Mouse (Mus musculus): Measurements from ENCODE around the gene Amdhd1. TPM values are rescaled to one million over a fixed set of nuclear protein-coding genes. Genes with fewer than 3 reads are reported as not detected.

Gene Amdhd1
- polyA plus RNA-seq, 1 experiment from 2014 or later, result 0.18 TPM

GRCm38 (mm10) chr10:93501346-93501745, 38.5 kb downstream of the Amdhd1 start:
- Histone ChIP-seq H3K4me2 (ENCODE audit: low read length) (no peak overlapping the region), H3K4me3 (ENCODE audit: low read depth, low read length) (no peak overlapping the region), H3K4me1 (ENCODE audit: control insufficient read depth, insufficient read depth, low read length) (no peaks in the 10 kb centered on the region), H3K9ac (ENCODE audit: low read length) (no peak overlapping the region), H3K27me3 (replicated peaks; ENCODE audit: control insufficient read depth, insufficient read depth, low read length) (no peaks in the 10 kb centered on the region), H3K9me3 (replicated peaks; ENCODE audit: control insufficient read depth, low read length) (no peaks in the 10 kb centered on the region), H3K36me3 (ENCODE audit: control insufficient read depth, insufficient read depth, low read length) (no peaks in the 10 kb centered on the region), H3K27ac (ENCODE audit: low read depth, low read length) (no peak overlapping the region)
- no peak for ATAC-seq
- no peak for DNase-seq (ENCODE audit: low spot score)
- WGBS, result 83% methylated on average over 10 of the region's 10 CpGs

- Histone ChIP-seq H3K27me3 (replicated peaks; ENCODE audit: control insufficient read depth, insufficient read depth, low read length) (no peaks in the 10 kb centered on the region), H3K36me3 (ENCODE audit: control insufficient read depth, insufficient read depth, low read length) (no peaks in the 10 kb centered on the region), H3K4me2 (ENCODE audit: low read length) (no peak overlapping the region), H3K4me1 (ENCODE audit: control insufficient read depth, insufficient read depth, low read length) (no peaks in the 10 kb centered on the region), H3K9me3 (replicated peaks; ENCODE audit: control insufficient read depth, low read length) (no peaks in the 10 kb centered on the region), H3K4me3 (ENCODE audit: low read depth, low read length) (no peak overlapping the region), H3K27ac (ENCODE audit: low read depth, low read length) (no peak overlapping the region), H3K9ac (ENCODE audit: low read length) (no peak overlapping the region)
- peak; percentile 11 for DNase-seq (ENCODE audit: low spot score)
- no peak for ATAC-seq
- WGBS, result 55% methylated on average over 10 of the region's 10 CpGs
Observed at GRCm38 (mm10) chr10:93500864-93501263, 39.0 kb downstream of the Amdhd1 start.

GRCm38 (mm10) chr10:93490451-93490850, 49.4 kb downstream of the Amdhd1 start:
- Histone ChIP-seq H3K36me3 (ENCODE audit: control insufficient read depth, insufficient read depth, low read length) (0 out of 2 replicates have a peak, but pooled peaks cover 2% of the 10 kb centered on the region), H3K4me3 (ENCODE audit: low read depth, low read length) (no peak overlapping the region), H3K27me3 (replicated peaks; ENCODE audit: control insufficient read depth, insufficient read depth, low read length) (no peaks in the 10 kb centered on the region), H3K4me1 (ENCODE audit: control insufficient read depth, insufficient read depth, low read length) (no peaks in the 10 kb centered on the region), H3K4me2 (ENCODE audit: low read length) (no peak overlapping the region), H3K9me3 (replicated peaks; ENCODE audit: control insufficient read depth, low read length) (no peaks in the 10 kb centered on the region), H3K27ac (ENCODE audit: low read depth, low read length) (no peak overlapping the region), H3K9ac (ENCODE audit: low read length) (no peak overlapping the region)
- no peak for DNase-seq (ENCODE audit: low spot score)
- ATAC-seq, result no peak
- WGBS, result 55% methylated on average over 4 of the region's 4 CpGs

GRCm38 (mm10) chr10:93488828-93489226, 51.0 kb downstream of the Amdhd1 start:
- ATAC-seq (no peak), DNase-seq (ENCODE audit: low spot score) (no peak)
- Histone ChIP-seq H3K27ac (ENCODE audit: low read depth, low read length) (no peak overlapping the region), H3K9ac (ENCODE audit: low read length) (no peak overlapping the region), H3K36me3 (ENCODE audit: control insufficient read depth, insufficient read depth, low read length) (peaks cover 10% of the 10 kb centered on the region; the same call in 1 of the 2 replicates), H3K4me1 (ENCODE audit: control insufficient read depth, insufficient read depth, low read length) (no peaks in the 10 kb centered on the region), H3K4me2 (ENCODE audit: low read length) (no peak overlapping the region), H3K4me3 (ENCODE audit: low read depth, low read length) (no peak overlapping the region), H3K9me3 (replicated peaks; ENCODE audit: control insufficient read depth, low read length) (no peaks in the 10 kb centered on the region), H3K27me3 (replicated peaks; ENCODE audit: control insufficient read depth, insufficient read depth, low read length) (no peaks in the 10 kb centered on the region)
- 80% methylated on average over 6 of the region's 6 CpGs for WGBS

- no peak for ATAC-seq
- peaks cover 15% of the 10 kb centered on the region for H3K36me3 ChIP-seq (ENCODE audit: control insufficient read depth, insufficient read depth, low read length)
- H3K4me3 ChIP-seq (ENCODE audit: low read depth, low read length), result no peak within 1 kb of the TSS
- H3K27me3 ChIP-seq (replicated peaks; ENCODE audit: control insufficient read depth, insufficient read depth, low read length), result no peaks in the 10 kb centered on the region
- no peak within 1 kb of the TSS for H3K9ac ChIP-seq (ENCODE audit: low read length)
- H3K27ac ChIP-seq (ENCODE audit: low read depth, low read length), result no peak within 1 kb of the TSS
- no peak for DNase-seq (ENCODE audit: low spot score)
- WGBS, result 61% methylated on average over 17 of the region's 17 CpGs
- no peaks in the 10 kb centered on the region for H3K9me3 ChIP-seq (replicated peaks; ENCODE audit: control insufficient read depth, low read length)
- H3K4me1 ChIP-seq (ENCODE audit: control insufficient read depth, insufficient read depth, low read length), result no peaks in the 10 kb centered on the region
- no peak within 1 kb of the TSS for H3K4me2 ChIP-seq (ENCODE audit: low read length)
Observed at GRCm38 (mm10) chr10:93488066-93488827, 51.6 kb downstream of the Amdhd1 start, which contains the start of gene Hal. Gene Hal (plus strand): TSS chr10:93488768.

GRCm38 (mm10) chr10:93486622-93487021, 53.2 kb downstream of the Amdhd1 start:
- Histone ChIP-seq H3K4me1 (ENCODE audit: control insufficient read depth, insufficient read depth, low read length) (no peaks in the 10 kb centered on the region), H3K36me3 (ENCODE audit: control insufficient read depth, insufficient read depth, low read length) (peaks cover 31% of the 10 kb centered on the region), H3K9ac (ENCODE audit: low read length) (no peak overlapping the region), H3K9me3 (replicated peaks; ENCODE audit: control insufficient read depth, low read length) (no peaks in the 10 kb centered on the region), H3K27me3 (replicated peaks; ENCODE audit: control insufficient read depth, insufficient read depth, low read length) (no peaks in the 10 kb centered on the region), H3K27ac (ENCODE audit: low read depth, low read length) (no peak overlapping the region), H3K4me3 (ENCODE audit: low read depth, low read length) (no peak overlapping the region), H3K4me2 (ENCODE audit: low read length) (no peak overlapping the region)
- 22% methylated on average over 4 of the region's 4 CpGs for WGBS
- ATAC-seq (peak; percentile 29; the same call in 1 of the 2 replicates), DNase-seq (ENCODE audit: low spot score) (peak; percentile 70)

- Histone ChIP-seq H3K27ac (ENCODE audit: low read depth, low read length) (no peak overlapping the region), H3K4me2 (ENCODE audit: low read length) (no peak overlapping the region), H3K36me3 (ENCODE audit: control insufficient read depth, insufficient read depth, low read length) (peaks cover 45% of the 10 kb centered on the region), H3K9ac (ENCODE audit: low read length) (no peak overlapping the region), H3K4me1 (ENCODE audit: control insufficient read depth, insufficient read depth, low read length) (no peaks in the 10 kb centered on the region), H3K27me3 (replicated peaks; ENCODE audit: control insufficient read depth, insufficient read depth, low read length) (no peaks in the 10 kb centered on the region), H3K9me3 (replicated peaks; ENCODE audit: control insufficient read depth, low read length) (no peaks in the 10 kb centered on the region), H3K4me3 (ENCODE audit: low read depth, low read length) (no peak overlapping the region)
- DNase-seq (ENCODE audit: low spot score) (no peak), ATAC-seq (peak; percentile 20; the same call in 1 of the 2 replicates)
- 81% methylated on average over 8 of the region's 8 CpGs for WGBS
Observed at GRCm38 (mm10) chr10:93485055-93485691, 54.7 kb downstream of the Amdhd1 start.

- no peak overlapping the region for H3K4me3 ChIP-seq (ENCODE audit: low read depth, low read length)
- H3K36me3 ChIP-seq (ENCODE audit: control insufficient read depth, insufficient read depth, low read length), result peaks cover 50% of the 10 kb centered on the region
- H3K27me3 ChIP-seq (replicated peaks; ENCODE audit: control insufficient read depth, insufficient read depth, low read length), result no peaks in the 10 kb centered on the region
- DNase-seq (ENCODE audit: low spot score) (no peak), ATAC-seq (no peak)
- WGBS, result 92% methylated on average over 8 of the region's 8 CpGs
- H3K4me2 ChIP-seq (ENCODE audit: low read length), result no peak overlapping the region
- H3K27ac ChIP-seq (ENCODE audit: low read depth, low read length), result no peak overlapping the region
- H3K9me3 ChIP-seq (replicated peaks; ENCODE audit: control insufficient read depth, low read length), result no peaks in the 10 kb centered on the region
- no peak overlapping the region for H3K9ac ChIP-seq (ENCODE audit: low read length)
- H3K4me1 ChIP-seq (ENCODE audit: control insufficient read depth, insufficient read depth, low read length), result no peaks in the 10 kb centered on the region
Observed at GRCm38 (mm10) chr10:93484511-93484910, 55.3 kb downstream of the Amdhd1 start.
